Mouse (Mus musculus) B cell, adult 67 days (primary cell): ENCODE data around the gene Vmn2r60. TPM values are rescaled to one million over a fixed set of nuclear protein-coding genes. Genes with fewer than 3 reads are reported as not detected.

Experiments
- total RNA-seq, 2 experiments: library from RNA; stranded (reverse); gene quantifications; 4 replicates each; pipeline ENCODE4 v1.2.4; 2023

The Vmn2r60 gene
- under 1 TPM in 1 of 2 experiments, not detected in 1; 0.03 TPM for total RNA-seq

GRCm38 (mm10) chr7:42107470-42107869, at the start of gene Vmn2r60:
Gene Vmn2r60 (plus strand): TSS chr7:42107770.

GRCm38 (mm10) chr7:42058923-42059322, 48.6 kb upstream of the Vmn2r60 start, which contains the start of gene Vmn2r59:
Gene Vmn2r59 (minus strand): TSS chr7:42059023.

Other genes starting within 250 kb of the Vmn2r60 start
- gene Vmn2r58, start 235.1 kb upstream of the Vmn2r60 start, total RNA-seq, result not detected
- gene Vmn2r59, start 48.7 kb upstream of the Vmn2r60 start, total RNA-seq, result not detected
- not detected for gene Vmn2r61, start 152.3 kb downstream of the Vmn2r60 start, total RNA-seq